Mouse (Mus musculus) midbrain, embryonic 10.5 days (tissue): ENCODE data around the gene Wdr83os. TPM values are rescaled to one million over a fixed set of nuclear protein-coding genes. Genes with fewer than 3 reads are reported as not detected.
A peak's percentile ranks its signal among the peaks of the same experiment; 100 is the strongest.

ENCODE experiments used
- microRNA-seq: library from miRNA; unstranded; fragments of <30 nt; microRNA quantifications from one replicate; pipeline ENCODE4, GENCODE M21; 2017
- polyA plus RNA-seq: library from polyadenylated mRNA; unstranded; fragments of >200 nt; fragmentation: Nextera tagmentation; extraction: Ambion mirVana; gene quantifications from 2 replicates; pipeline ENCODE4 v1.2.1, GENCODE M21; 2016

The Wdr83os gene
- polyA plus RNA-seq, 1 experiment from 2014 or later: 133 TPM

Small RNA genes within 50 kb of the gene (microRNA-seq; reads per million reads assigned to microRNA genes)
- 15.0 reads per million, percentile 28 among the genes with 10 or more reads in this experiment for gene Gm23388
- 2.7 reads per million for gene Mir7070

Other genes starting within 250 kb of the Wdr83os start
- gene Gadd45gip1, start 249.2 kb upstream of the Wdr83os start, polyA plus RNA-seq: 46.3 and 47.2 TPM in 2 replicates
- 124 and 131 TPM in 2 replicates for gene Rad23a, start 240.1 kb upstream of the Wdr83os start, polyA plus RNA-seq
- 723 and 798 TPM in 2 replicates for gene Calr, start 233.8 kb upstream of the Wdr83os start, polyA plus RNA-seq
- 133 and 139 TPM in 2 replicates for gene Farsa, start 223.8 kb upstream of the Wdr83os start, polyA plus RNA-seq
- 64.7 and 71.7 TPM in 2 replicates for gene Syce2, start 208.6 kb upstream of the Wdr83os start, polyA plus RNA-seq
- gene Gcdh, start 186.8 kb upstream of the Wdr83os start, polyA plus RNA-seq: 37.3 and 39.6 TPM in 2 replicates
- gene Klf1, start 178.8 kb upstream of the Wdr83os start, polyA plus RNA-seq: 14.8 and 19.7 TPM in 2 replicates
- 6.6 and 7.5 TPM in 2 replicates for gene Dnase2a, start 172.2 kb upstream of the Wdr83os start, polyA plus RNA-seq
- 3.2 and 8.4 TPM in 2 replicates for gene Mast1, start 143.4 kb upstream of the Wdr83os start, polyA plus RNA-seq
- gene Rtbdn, start 133.7 kb upstream of the Wdr83os start, polyA plus RNA-seq: 0.62 and 1.2 TPM in 2 replicates
- gene Gm49661, start 111.3 kb upstream of the Wdr83os start, polyA plus RNA-seq: not detected in 2 replicates
- 1,203 and 1,278 TPM in 2 replicates for gene Prdx2, start 111.2 kb upstream of the Wdr83os start, polyA plus RNA-seq
- 136 and 158 TPM in 2 replicates for gene Rnaseh2a, start 111.0 kb upstream of the Wdr83os start, polyA plus RNA-seq
- 5.0 and 5.4 TPM in 2 replicates for gene Junb, start 102.0 kb upstream of the Wdr83os start, polyA plus RNA-seq
- 18.2 and 18.4 TPM in 2 replicates for gene Hook2, start 90.1 kb upstream of the Wdr83os start, polyA plus RNA-seq
- not detected in 2 replicates for gene Best2, start 66.2 kb upstream of the Wdr83os start, polyA plus RNA-seq
- gene Asna1, start 55.5 kb upstream of the Wdr83os start, polyA plus RNA-seq: 160 and 164 TPM in 2 replicates
- gene Trir, start 53.9 kb upstream of the Wdr83os start, polyA plus RNA-seq: 140 and 146 TPM in 2 replicates
- 28.6 and 34.9 TPM in 2 replicates for gene Tnpo2, start 43.8 kb upstream of the Wdr83os start, polyA plus RNA-seq
- 25.5 and 32.3 TPM in 2 replicates for gene Fbxw9, start 20.7 kb upstream of the Wdr83os start, polyA plus RNA-seq
- 0.91 and 1.1 TPM in 2 replicates for gene Gm5741, start 12.8 kb upstream of the Wdr83os start, polyA plus RNA-seq
- gene Dhps, start 9.0 kb upstream of the Wdr83os start, polyA plus RNA-seq: 70.8 and 71.8 TPM in 2 replicates
- gene Wdr83, start 566 bp downstream of the Wdr83os start, polyA plus RNA-seq: 61.2 and 70.6 TPM in 2 replicates
- 23.5 and 23.7 TPM in 2 replicates for gene Man2b1, start 2.5 kb downstream of the Wdr83os start, polyA plus RNA-seq
- gene Zfp791, start 42.4 kb downstream of the Wdr83os start, polyA plus RNA-seq: 0.81 and 1.5 TPM in 2 replicates
- not detected in 2 replicates for gene Cks1brt, start 71.2 kb downstream of the Wdr83os start, polyA plus RNA-seq
- not detected in 2 replicates for gene Olfr371, start 145.2 kb downstream of the Wdr83os start, polyA plus RNA-seq
- gene Orc6, start 218.9 kb downstream of the Wdr83os start, polyA plus RNA-seq: 145 and 157 TPM in 2 replicates
- gene Vps35, start 219.1 kb downstream of the Wdr83os start, polyA plus RNA-seq: 159 and 163 TPM in 2 replicates